Mouse (Mus musculus): Measurements from ENCODE around the gene Ankrd22.

Ankrd22 gene

GRCm38 (mm10) chr19:34095381-34095780 is 70.5 kb downstream of the Ankrd22 start:
- in situ Hi-C loops (cut with MboI, MseI) = loop anchor here (10.0 kb wide), 1 partner anchor 139 kb away; no protein-coding TSS in a partner anchor

DNA sequence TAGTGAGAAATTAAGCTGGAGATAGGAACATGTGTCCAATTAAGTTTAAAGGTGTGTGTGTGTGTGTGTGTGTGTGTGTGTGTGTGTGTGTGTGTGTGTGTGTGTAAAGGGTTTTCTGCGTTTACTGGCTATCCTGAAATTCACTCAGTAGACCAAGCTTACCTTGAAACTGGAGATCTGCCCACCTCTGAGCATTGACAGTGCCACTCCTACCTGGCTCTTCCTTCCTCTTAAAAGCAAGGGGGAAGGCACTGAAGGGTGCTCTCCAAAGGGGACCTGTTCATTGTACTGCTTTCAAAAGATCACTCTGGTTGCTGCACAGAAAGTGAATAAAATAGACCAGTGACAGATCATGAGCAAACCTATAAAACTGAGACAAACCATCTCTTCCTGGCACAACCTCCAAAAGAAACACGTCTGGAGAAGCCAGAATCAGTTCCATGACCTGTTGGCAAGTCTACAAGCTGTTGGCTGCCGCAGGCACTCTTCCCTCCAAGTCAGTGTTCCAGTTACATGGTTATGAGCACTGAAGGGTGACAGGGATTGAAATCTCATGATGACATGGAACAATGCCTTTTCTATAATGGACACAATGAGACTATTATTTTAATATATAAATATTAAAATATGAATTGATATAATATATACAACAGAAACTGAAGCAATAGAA is 76.7 kb downstream of the Ankrd22 start:
- in situ Hi-C loops (cut with MboI, MseI) = no loop called here

DNA sequence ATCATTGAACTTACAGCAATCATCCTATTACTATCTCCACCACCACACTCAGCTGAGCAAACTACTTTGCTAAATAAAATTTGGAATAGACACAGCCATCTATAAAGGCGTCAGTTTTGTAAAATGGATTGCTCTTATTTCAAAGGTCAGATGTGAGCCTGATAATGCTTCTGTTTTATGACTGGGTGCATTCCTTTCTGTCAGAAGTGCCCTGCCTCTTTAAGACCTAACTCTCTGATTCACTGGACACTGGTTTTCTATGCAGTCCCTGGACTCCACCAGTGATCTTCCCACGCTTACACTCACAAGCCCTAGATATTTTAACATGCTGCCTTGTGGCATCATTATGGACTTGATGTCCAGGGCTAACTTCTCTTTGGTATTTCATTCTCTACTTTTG is 87.7 kb downstream of the Ankrd22 start:
- in situ Hi-C loops (cut with MboI, MseI) = no loop called here

- in situ Hi-C loops (cut with MboI, MseI) = no loop called here
Measured at GRCm38 (mm10) chr19:34074239-34074638, 91.6 kb downstream of the Ankrd22 start.
